Mouse (Mus musculus): Measurements from ENCODE around the gene Krt13. TPM values are rescaled to one million over a fixed set of nuclear protein-coding genes. Genes with fewer than 3 reads are reported as not detected.

Krt13 gene
- polyA plus RNA-seq, 2 experiments = 0.08 TPM; not detected in 1

- peaks cover 11% of the 10 kb centered on the region for H3K27me3 ChIP-seq (ENCODE audit: control insufficient read depth, insufficient read depth, low read length)
- no peak overlapping the region; the same call in 1 of the 2 replicates for H3K4me2 ChIP-seq (ENCODE audit: low read depth)
- DNase-seq (ENCODE audit: low read depth in 3 of 3, low spot score in 3 of 3) (no peak), ATAC-seq (ENCODE audit: insufficient read depth) (no peak)
- 2% methylated on average over 13 of the region's 13 CpGs for WGBS (ENCODE audit: insufficient replicate concordance)
- TF ChIP-seq CTCF (IDR thresholded peaks at IDR 0.05; ENCODE audit: low read depth) (no peak), EP300 (IDR thresholded peaks at IDR 0.05; ENCODE audit: low read depth) (no peak)
- H3K4me3 ChIP-seq (ENCODE audit: insufficient read depth in 1 of 2, low read depth in 2 of 2, low read length in 2 of 2) = no peak overlapping the region
- no peaks in the 10 kb centered on the region for H3K4me1 ChIP-seq (replicated peaks; ENCODE audit: control insufficient read depth in 2 of 2, insufficient read depth in 2 of 2, low read length in 1 of 2)
- no peaks in the 10 kb centered on the region for H3K36me3 ChIP-seq (replicated peaks; ENCODE audit: control insufficient read depth, insufficient read depth, low read depth)
- no peak overlapping the region for H3K27ac ChIP-seq
- H3K9ac ChIP-seq (replicated peaks) = no peak overlapping the region
- no peaks in the 10 kb centered on the region for H3K9me3 ChIP-seq (ENCODE audit: control insufficient read depth, low read length)
Measured at GRCm38 (mm10) chr11:100145858-100146560, 24.6 kb upstream of the Krt13 start.

DNA sequence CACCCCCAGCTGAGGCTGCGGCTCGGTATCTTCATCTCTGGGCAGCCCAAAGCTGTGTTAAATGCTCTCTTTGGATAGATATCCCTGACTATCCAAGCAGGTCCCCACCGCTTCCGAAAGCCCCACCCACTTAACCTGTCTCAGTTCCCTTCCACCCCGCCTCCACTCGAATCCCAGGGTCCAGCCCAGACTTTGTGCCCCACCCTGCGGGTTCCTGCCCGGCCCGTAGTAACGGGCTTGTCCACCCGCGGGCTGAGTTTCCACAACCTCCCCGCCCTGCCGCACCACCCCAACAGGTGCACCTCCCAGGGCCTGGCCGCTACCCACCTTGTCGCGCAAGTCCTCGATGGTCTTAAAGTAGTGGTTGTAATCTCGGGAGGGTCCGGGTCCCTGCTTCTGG lies 23.7 kb upstream of the Krt13 start:
- DNase-seq (ENCODE audit: low read depth in 3 of 3, low spot score in 3 of 3) = no peak
- 5% methylated on average over 20 of the region's 20 CpGs for WGBS (ENCODE audit: insufficient replicate concordance)

DNA sequence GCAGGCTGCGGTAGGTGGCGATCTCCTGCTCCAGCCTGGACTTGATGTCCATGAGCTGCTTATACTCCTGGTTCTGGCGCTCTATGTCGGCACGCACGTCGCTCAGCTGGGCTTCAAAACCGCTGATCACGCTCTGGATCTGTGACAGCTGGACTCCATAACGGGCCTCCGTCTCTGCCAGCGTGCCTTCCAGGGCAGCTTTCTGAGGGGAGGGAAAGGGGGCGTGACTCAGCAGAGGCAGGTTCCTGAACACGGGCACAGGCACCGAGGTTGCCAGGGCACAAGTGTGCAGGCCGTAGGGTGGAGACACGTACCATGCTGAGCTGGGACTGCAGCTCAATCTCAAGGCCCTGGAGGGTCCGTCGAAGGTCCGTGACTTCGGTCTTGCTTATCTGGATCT lies 19.6 kb upstream of the Krt13 start:
- H3K4me3 ChIP-seq (ENCODE audit: insufficient read depth in 1 of 2, low read depth in 2 of 2, low read length in 2 of 2) = no peak overlapping the region
- no peaks in the 10 kb centered on the region for H3K9me3 ChIP-seq (ENCODE audit: control insufficient read depth, low read length)
- H3K36me3 ChIP-seq (replicated peaks; ENCODE audit: control insufficient read depth, insufficient read depth, low read depth) = no peaks in the 10 kb centered on the region
- no peaks in the 10 kb centered on the region for H3K4me1 ChIP-seq (replicated peaks; ENCODE audit: control insufficient read depth in 2 of 2, insufficient read depth in 2 of 2, low read length in 1 of 2)
- H3K27me3 ChIP-seq (ENCODE audit: control insufficient read depth, insufficient read depth, low read length) = peaks cover 11% of the 10 kb centered on the region
- no peak for TF ChIP-seq CTCF (IDR thresholded peaks at IDR 0.05; ENCODE audit: low read depth)
- no peak for TF ChIP-seq EP300 (IDR thresholded peaks at IDR 0.05; ENCODE audit: low read depth)
- ATAC-seq (ENCODE audit: insufficient read depth) (no peak), DNase-seq (ENCODE audit: low read depth in 3 of 3, low spot score in 3 of 3) (no peak)
- no peak overlapping the region for H3K4me2 ChIP-seq (ENCODE audit: low read depth)
- H3K27ac ChIP-seq = no peak overlapping the region
- 80% methylated on average over 21 of the region's 21 CpGs for WGBS (ENCODE audit: insufficient replicate concordance)
- no peak overlapping the region for H3K9ac ChIP-seq (replicated peaks)

More for the DNA sequence above, 23.7 kb upstream of the Krt13 start:
- Histone ChIP-seq H3K36me3 (replicated peaks; ENCODE audit: control insufficient read depth, insufficient read depth, low read depth) (no peaks in the 10 kb centered on the region), H3K9ac (replicated peaks) (no peak overlapping the region), H3K4me2 (ENCODE audit: low read depth) (peak overlapping the region; percentile 15; the same call in 1 of the 2 replicates), H3K9me3 (ENCODE audit: control insufficient read depth, low read length) (no peaks in the 10 kb centered on the region), H3K27ac (no peak overlapping the region), H3K4me1 (replicated peaks; ENCODE audit: control insufficient read depth in 2 of 2, insufficient read depth in 2 of 2, low read length in 1 of 2) (no peaks in the 10 kb centered on the region), H3K27me3 (ENCODE audit: control insufficient read depth, insufficient read depth, low read length) (peaks cover 11% of the 10 kb centered on the region), H3K4me3 (ENCODE audit: insufficient read depth in 1 of 2, low read depth in 2 of 2, low read length in 2 of 2) (no peak overlapping the region)
- ATAC-seq (ENCODE audit: insufficient read depth) = no peak
- TF ChIP-seq EP300 (IDR thresholded peaks at IDR 0.05; ENCODE audit: low read depth) (no peak), CTCF (IDR thresholded peaks at IDR 0.05; ENCODE audit: low read depth) (no peak)

GRCm38 (mm10) chr11:100139391-100139790 lies 18.0 kb upstream of the Krt13 start:
- no peak overlapping the region for H3K27ac ChIP-seq

GRCm38 (mm10) chr11:100138809-100139208 lies 17.4 kb upstream of the Krt13 start:
- no peak for TF ChIP-seq CTCF (IDR thresholded peaks at IDR 0.05; ENCODE audit: low read depth)
- TF ChIP-seq EP300 (IDR thresholded peaks at IDR 0.05; ENCODE audit: low read depth) = no peak
- H3K9ac ChIP-seq (replicated peaks) = no peak overlapping the region
- no peak overlapping the region for H3K4me3 ChIP-seq (ENCODE audit: insufficient read depth in 1 of 2, low read depth in 2 of 2, low read length in 2 of 2)
- no peaks in the 10 kb centered on the region for H3K9me3 ChIP-seq (ENCODE audit: control insufficient read depth, low read length)
- H3K27me3 ChIP-seq (ENCODE audit: control insufficient read depth, insufficient read depth, low read length) = no peaks in the 10 kb centered on the region
- WGBS (ENCODE audit: insufficient replicate concordance) = 50% methylated on average over 7 of the region's 7 CpGs
- H3K4me2 ChIP-seq (ENCODE audit: low read depth) = no peak overlapping the region
- no peak for DNase-seq (ENCODE audit: low read depth in 3 of 3, low spot score in 3 of 3)
- no peak for ATAC-seq (ENCODE audit: insufficient read depth)
- H3K27ac ChIP-seq = no peak overlapping the region
- no peaks in the 10 kb centered on the region for H3K36me3 ChIP-seq (replicated peaks; ENCODE audit: control insufficient read depth, insufficient read depth, low read depth)
- H3K4me1 ChIP-seq (replicated peaks; ENCODE audit: control insufficient read depth in 2 of 2, insufficient read depth in 2 of 2, low read length in 1 of 2) = no peaks in the 10 kb centered on the region

More at GRCm38 (mm10) chr11:100139391-100139790, 18.0 kb upstream of the Krt13 start:
- no peaks in the 10 kb centered on the region for H3K27me3 ChIP-seq (ENCODE audit: control insufficient read depth, insufficient read depth, low read length)
- no peak overlapping the region for H3K4me3 ChIP-seq (ENCODE audit: insufficient read depth in 1 of 2, low read depth in 2 of 2, low read length in 2 of 2)
- no peaks in the 10 kb centered on the region for H3K9me3 ChIP-seq (ENCODE audit: control insufficient read depth, low read length)
- H3K36me3 ChIP-seq (replicated peaks; ENCODE audit: control insufficient read depth, insufficient read depth, low read depth) = no peaks in the 10 kb centered on the region
- 50% methylated on average over 2 of the region's 2 CpGs for WGBS (ENCODE audit: insufficient replicate concordance)
- H3K4me2 ChIP-seq (ENCODE audit: low read depth) = no peak overlapping the region
- TF ChIP-seq EP300 (IDR thresholded peaks at IDR 0.05; ENCODE audit: low read depth) (no peak), CTCF (IDR thresholded peaks at IDR 0.05; ENCODE audit: low read depth) (no peak)
- H3K9ac ChIP-seq (replicated peaks) = no peak overlapping the region
- ATAC-seq (ENCODE audit: insufficient read depth) = no peak
- DNase-seq (ENCODE audit: low read depth in 3 of 3, low spot score in 3 of 3) = no peak
- H3K4me1 ChIP-seq (replicated peaks; ENCODE audit: control insufficient read depth in 2 of 2, insufficient read depth in 2 of 2, low read length in 1 of 2) = no peaks in the 10 kb centered on the region

Data from liver, embryonic 14.5 days (tissue).